Mouse (Mus musculus) limb, embryonic 15.5 days (tissue): Measurements from ENCODE around the gene 1700020D05Rik. TPM values are rescaled to one million over a fixed set of nuclear protein-coding genes. Genes with fewer than 3 reads are reported as not detected.
"Not testable (repeated sequence)": the region's sequence is repeated elsewhere in the genome, so short reads cannot be mapped to it uniquely, and the experiment has no call there.

Experiments used
- ATAC-seq: fragments of 200-750 bp; cut with Nextera tagmentation; 2 replicates; pipeline ENCODE4 v1.8.0; 2017; ENCODE audit warnings: low read depth, moderate TSS enrichment; ENCODE audit not compliant: insufficient number of reproducible peaks, low FRiP score, low TSS enrichment
- H3K27ac ChIP-seq: fragments of 300-500 bp; sonication (generic); 2 replicates; pipeline ENCODE4 v1.5.1; 2015; ENCODE audit warnings: moderate library complexity, mild to moderate bottlenecking, inconsistent platforms
- H3K27me3 ChIP-seq: fragments of 300-500 bp; sonication (generic); 2 replicates; pipeline ENCODE4 v1.6.1; 2015; ENCODE audit warnings: inconsistent platforms
- H3K36me3 ChIP-seq: fragments of 300-500 bp; sonication (generic); 2 replicates; pipeline ENCODE4 v1.6.1; 2015; ENCODE audit warnings: inconsistent platforms
- H3K4me1 ChIP-seq: fragments of 300-500 bp; sonication (generic); 2 replicates; pipeline ENCODE4 v1.6.1; 2015; ENCODE audit warnings: inconsistent platforms
- H3K4me2 ChIP-seq: fragments of 300-500 bp; sonication (generic); 2 replicates; pipeline ENCODE4 v1.6.1; 2015; ENCODE audit warnings: mild to moderate bottlenecking, inconsistent platforms
- H3K4me3 ChIP-seq: fragments of 300-500 bp; sonication (generic); 2 replicates; pipeline ENCODE4 v1.5.1; 2015; ENCODE audit warnings: mild to moderate bottlenecking, inconsistent platforms
- H3K9ac ChIP-seq: fragments of 300-500 bp; sonication (generic); 2 replicates; pipeline ENCODE4 v1.6.1; 2015; ENCODE audit warnings: inconsistent platforms
- H3K9me3 ChIP-seq: fragments of 300-500 bp; sonication (generic); 2 replicates; pipeline ENCODE4 v1.6.1; 2016; ENCODE audit warnings: inconsistent platforms
- WGBS: fragments of 180-500 bp; shearing (Covaris S2); methylation state at CpG from one replicate; pipeline ENCODE4 v1.1.7; 2015; 5-methylcytosine and 5-hydroxymethylcytosine counted together
- polyA plus RNA-seq: library from polyadenylated mRNA; unstranded; fragments of >200 nt; fragmentation: Nextera tagmentation; extraction: Ambion mirVana; gene quantifications from 2 replicates; pipeline ENCODE4 v1.2.1, GENCODE M21; 2015

Gene 1700020D05Rik
- polyA plus RNA-seq, 1 experiment from 2014 or later, result not detected

DNA sequence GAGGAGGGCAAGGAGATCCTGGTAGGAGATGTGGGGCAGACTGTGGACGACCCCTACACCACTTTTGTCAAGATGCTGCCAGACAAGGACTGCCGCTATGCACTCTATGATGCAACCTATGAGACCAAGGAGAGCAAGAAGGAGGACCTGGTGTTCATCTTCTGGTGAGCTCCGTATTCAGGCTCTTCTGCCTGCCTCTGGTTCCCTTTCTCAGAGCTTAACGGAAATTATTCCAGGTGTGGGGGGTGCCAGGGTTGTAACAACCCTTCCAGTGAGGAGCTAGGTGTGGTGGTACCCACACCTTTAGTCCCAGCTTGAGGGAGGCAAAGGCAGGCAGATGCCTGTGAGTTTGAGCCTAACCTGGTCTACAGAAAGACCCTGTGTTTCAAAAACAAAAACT is 10.9 kb downstream of the 1700020D05Rik start:
- peaks cover 48% of the 10 kb centered on the region for H3K36me3 ChIP-seq
- peaks cover 24% of the 10 kb centered on the region for H3K4me1 ChIP-seq

DNA sequence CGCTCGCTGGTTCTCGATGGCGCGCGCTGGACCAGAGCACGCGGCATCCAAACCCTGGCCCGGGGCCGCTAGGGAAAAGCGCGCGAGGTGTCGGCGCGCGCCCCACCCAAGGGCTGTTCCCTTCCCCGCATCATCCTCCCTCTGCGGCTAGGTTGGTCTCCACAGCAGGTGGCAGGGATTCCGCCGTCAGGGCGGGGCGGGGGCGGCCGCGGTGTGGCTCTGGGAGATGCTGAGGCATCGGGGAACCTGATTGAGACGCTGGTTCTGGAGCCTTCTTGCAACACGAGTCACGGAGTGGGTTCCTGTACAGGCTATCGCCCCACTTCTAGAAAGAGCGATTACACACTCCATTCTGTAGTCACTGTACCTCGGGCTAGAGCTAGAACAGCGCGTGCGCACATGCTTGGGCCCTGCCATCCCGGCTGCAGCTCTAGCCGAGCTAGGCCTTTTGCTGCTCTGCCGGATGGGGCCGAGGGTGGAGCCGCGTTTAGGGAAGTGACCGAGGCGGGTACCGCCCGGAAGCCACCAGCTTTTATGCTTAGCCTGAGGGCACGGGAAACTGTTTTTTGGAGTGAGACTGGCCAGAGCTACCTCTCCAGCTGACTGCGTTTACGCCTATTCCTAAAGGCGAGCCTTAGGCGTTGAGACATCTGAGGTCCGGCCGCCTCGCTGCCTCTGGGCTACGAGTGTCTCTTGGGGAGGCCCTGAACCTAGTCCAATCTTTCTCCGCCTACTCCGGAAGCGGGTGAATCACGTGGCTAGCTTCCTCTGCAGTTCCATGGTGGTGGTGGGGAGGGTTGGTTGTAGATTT is 12.5 kb downstream of the 1700020D05Rik start:
- Histone ChIP-seq H3K9me3 (no peaks in the 10 kb centered on the region), H3K4me1 (peaks cover 39% of the 10 kb centered on the region), H3K9ac (peak overlapping the region; percentile 87), H3K27me3 (no peaks in the 10 kb centered on the region), H3K27ac (peak overlapping the region; percentile 99), H3K4me3 (peak overlapping the region; percentile 99), H3K36me3 (peaks cover 35% of the 10 kb centered on the region), H3K4me2 (peak overlapping the region; percentile 63)
- under 1% methylated on average over 59 of the region's 59 CpGs for WGBS
- ATAC-seq, result 0 out of 2 replicates have a peak, but pooled peaks have one; percentile 13

More for the DNA sequence above, 10.9 kb downstream of the 1700020D05Rik start:
- H3K9me3 ChIP-seq, result no peaks in the 10 kb centered on the region
- H3K4me3 ChIP-seq, result no peak overlapping the region
- no peak overlapping the region for H3K4me2 ChIP-seq
- no peaks in the 10 kb centered on the region for H3K27me3 ChIP-seq
- no peak overlapping the region for H3K27ac ChIP-seq
- WGBS, result 82% methylated on average over 4 of the region's 4 CpGs
- H3K9ac ChIP-seq, result no peak overlapping the region
- no peak for ATAC-seq

DNA sequence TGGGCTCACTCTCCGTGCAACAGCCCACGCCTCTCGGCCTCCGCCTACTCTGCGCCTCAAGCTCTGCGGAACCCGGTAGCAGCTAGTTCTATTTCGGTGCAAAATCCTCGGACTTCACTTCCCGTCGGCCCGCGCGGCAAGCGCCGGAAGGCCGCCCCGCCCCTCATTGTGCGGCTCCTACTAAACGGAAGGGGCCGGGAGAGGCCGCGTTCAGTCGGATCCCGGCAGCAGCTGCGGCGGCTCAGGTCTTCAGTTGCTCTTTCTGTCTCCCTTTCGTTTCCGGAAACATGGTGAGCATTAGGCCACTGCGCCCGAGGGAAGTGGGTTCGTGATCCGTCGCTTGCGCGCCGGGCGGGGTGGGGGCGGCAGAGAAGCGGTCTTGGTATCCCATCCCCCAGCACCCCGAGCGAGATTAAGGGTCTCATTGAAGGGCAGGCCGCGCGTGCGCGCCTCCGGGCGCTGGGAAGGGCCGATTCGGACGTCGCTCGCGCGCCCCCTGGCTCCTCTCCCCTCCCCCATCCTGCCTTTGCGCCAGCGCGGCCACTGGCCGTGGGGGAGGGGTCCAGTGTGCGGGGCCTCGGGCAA is 13.2 kb downstream of the 1700020D05Rik start, which contains the start of gene Cfl1:
Gene Cfl1, plus strand, starts transcription at position 143 of the 585 bp plus-strand sequence.
- H3K9ac ChIP-seq, result peak within 1 kb of the TSS; percentile 87
- peak within 1 kb of the TSS; percentile 99 for H3K4me3 ChIP-seq
- H3K27me3 ChIP-seq, result no peaks in the 10 kb centered on the region
- H3K27ac ChIP-seq, result peak within 1 kb of the TSS; percentile 99
- no peaks in the 10 kb centered on the region for H3K9me3 ChIP-seq
- under 1% methylated on average over 62 of the region's 62 CpGs for WGBS
- peak within 1 kb of the TSS; percentile 70 for H3K4me2 ChIP-seq
- peak; percentile 75 for ATAC-seq
- H3K36me3 ChIP-seq, result peaks cover 35% of the 10 kb centered on the region
- H3K4me1 ChIP-seq, result peaks cover 44% of the 10 kb centered on the region

DNA sequence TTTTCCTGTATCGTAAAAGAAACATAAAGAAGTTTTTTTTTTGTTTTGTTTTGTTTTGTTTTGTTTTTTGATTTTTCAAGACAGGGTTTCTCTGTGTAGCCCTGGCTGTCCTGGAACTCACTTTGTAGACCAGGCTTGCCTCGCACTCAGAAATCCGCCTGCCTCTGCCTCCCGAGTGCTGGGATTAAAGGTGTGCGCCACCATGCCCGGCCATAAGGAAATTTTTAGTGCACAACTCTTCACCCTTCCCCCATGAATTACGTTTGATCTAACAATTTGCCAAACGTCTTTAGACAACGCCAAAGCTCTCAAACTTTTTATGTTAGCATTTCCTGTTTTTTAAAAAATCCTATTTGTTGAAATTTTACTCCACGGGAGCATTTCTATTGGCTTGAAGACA is 13.9 kb downstream of the 1700020D05Rik start:
- Histone ChIP-seq H3K36me3 (peaks cover 38% of the 10 kb centered on the region), H3K4me3 (peak overlapping the region; percentile 99), H3K27ac (peak overlapping the region; percentile 99), H3K4me1 (peaks cover 44% of the 10 kb centered on the region), H3K4me2 (peak overlapping the region; percentile 70)
- not testable (repeated sequence) for H3K27me3 ChIP-seq, ATAC-seq, H3K9ac ChIP-seq, H3K9me3 ChIP-seq
- 38% methylated on average over 10 of the region's 10 CpGs for WGBS

DNA sequence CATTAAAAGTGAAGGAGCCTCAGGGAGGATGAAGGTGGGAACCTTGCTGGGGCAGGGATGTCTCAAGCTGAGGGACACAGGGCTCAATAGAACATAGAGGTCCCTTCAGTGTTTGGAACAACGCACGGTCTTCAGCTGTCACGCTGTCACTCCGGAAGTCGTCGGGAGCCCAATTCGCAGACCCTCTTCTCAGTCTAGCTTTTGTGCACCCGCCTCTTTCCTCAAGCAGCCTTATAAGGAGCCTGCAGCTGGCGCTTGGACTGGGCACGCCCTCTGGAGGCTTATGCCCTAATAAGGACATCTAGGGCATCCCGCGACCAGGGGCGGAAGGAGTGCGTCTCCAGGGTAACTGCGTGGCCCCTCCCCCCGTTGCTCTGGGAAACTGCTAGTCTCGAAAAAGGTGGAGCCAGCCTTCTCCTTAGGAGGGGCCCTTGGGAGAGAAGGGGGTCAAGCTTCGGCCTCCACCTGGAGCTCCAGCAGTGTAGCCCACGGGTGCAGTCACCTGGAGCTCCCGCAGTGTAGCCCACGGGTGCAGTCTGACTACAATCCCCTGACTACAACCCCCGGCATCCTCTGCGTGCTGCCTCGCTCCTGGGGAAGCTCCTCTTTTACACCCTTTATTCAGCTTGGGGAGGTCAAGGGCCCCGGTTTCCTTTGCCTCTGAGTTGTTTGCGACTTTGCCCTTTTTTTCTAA is 14.6 kb downstream of the 1700020D05Rik start:
- peak; percentile 84 for ATAC-seq
- Histone ChIP-seq H3K4me3 (peak overlapping the region; percentile 50), H3K4me1 (peaks cover 44% of the 10 kb centered on the region), H3K27ac (peak overlapping the region; percentile 97), H3K36me3 (peaks cover 38% of the 10 kb centered on the region), H3K9me3 (no peaks in the 10 kb centered on the region), H3K27me3 (no peaks in the 10 kb centered on the region), H3K4me2 (peak overlapping the region; percentile 70), H3K9ac (peak overlapping the region; percentile 21; the same call in 1 of the 2 replicates)
- WGBS, result under 1% methylated on average over 26 of the region's 26 CpGs

DNA sequence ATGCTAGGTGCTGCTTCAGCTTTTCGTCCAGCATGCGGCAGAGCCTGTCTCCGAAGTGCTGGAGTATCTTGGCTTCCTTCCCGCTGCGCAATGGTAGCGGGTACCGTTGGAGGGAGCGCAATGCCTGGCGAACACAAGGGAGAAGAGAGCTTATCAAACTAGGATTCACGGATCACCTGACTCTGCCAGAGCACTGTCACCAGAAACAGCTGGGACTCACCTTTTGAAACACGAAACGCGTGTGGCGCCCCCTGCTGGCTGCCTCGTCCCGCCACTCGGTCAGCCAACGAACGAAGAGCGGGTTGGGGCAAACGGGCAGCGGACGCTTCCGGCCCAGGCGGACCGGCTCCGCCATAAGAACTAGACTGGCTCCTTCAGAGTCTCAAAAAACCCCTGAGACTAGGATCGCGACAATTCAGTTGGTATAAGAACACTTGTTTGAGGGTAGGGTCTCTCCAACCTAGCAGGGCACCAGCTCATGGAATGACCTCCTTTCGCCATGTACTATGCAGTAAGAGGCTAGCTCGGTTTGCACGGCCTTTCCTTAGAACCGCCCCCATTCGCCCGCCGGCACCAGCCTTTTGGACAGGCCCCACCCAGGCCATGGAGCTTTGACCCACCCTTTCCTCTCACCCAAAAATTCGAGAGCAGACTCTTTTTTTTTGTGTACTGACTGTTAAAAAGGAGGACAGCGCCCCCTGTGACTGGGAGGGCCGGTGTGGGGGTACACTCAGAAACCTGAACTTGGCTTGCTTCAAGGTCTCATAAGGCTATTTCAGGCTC is 15.6 kb downstream of the 1700020D05Rik start, which contains the start of gene Mus81:
Gene Mus81, minus strand, starts transcription at position 635 of the 783 bp plus-strand sequence.
- Histone ChIP-seq H3K27me3 (no peaks in the 10 kb centered on the region), H3K4me1 (peaks cover 44% of the 10 kb centered on the region), H3K27ac (peak within 1 kb of the TSS; percentile 97), H3K36me3 (peaks cover 39% of the 10 kb centered on the region), H3K9me3 (no peaks in the 10 kb centered on the region), H3K4me3 (peak within 1 kb of the TSS; percentile 50), H3K9ac (peak within 1 kb of the TSS; percentile 41), H3K4me2 (peak within 1 kb of the TSS; percentile 70)
- WGBS, result 0% methylated on average over 39 of the region's 39 CpGs
- peak; percentile 78 for ATAC-seq

DNA sequence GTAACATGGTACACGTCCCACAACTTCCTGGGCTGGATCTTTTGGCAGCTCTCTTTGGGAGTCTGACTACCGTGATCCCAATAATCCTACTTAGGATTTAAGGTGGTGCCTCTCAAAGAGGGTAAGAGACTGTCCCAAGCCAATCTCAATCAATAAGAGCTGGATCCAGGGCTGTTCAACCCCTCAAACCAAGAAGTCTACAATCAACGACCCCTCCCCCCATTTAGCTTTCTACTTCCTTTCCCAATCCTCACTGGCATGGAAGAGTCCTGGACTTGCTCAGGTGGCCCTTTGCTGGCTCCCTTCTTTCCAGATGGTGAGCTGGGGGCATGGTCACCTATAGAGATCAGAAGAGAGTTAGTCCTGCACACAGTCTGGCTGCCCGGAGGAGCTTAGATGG is 16.8 kb downstream of the 1700020D05Rik start:
- 78% methylated on average over 4 of the region's 4 CpGs for WGBS
- Histone ChIP-seq H3K27ac (peak overlapping the region; percentile 97; the same call in 1 of the 2 replicates), H3K4me2 (peak overlapping the region; percentile 70; the same call in 1 of the 2 replicates), H3K9ac (peak overlapping the region; percentile 17; the same call in 1 of the 2 replicates), H3K36me3 (peaks cover 46% of the 10 kb centered on the region), H3K27me3 (no peaks in the 10 kb centered on the region), H3K4me3 (peak overlapping the region; percentile 50; the same call in 1 of the 2 replicates), H3K9me3 (no peaks in the 10 kb centered on the region), H3K4me1 (peaks cover 38% of the 10 kb centered on the region)
- ATAC-seq, result no peak

DNA sequence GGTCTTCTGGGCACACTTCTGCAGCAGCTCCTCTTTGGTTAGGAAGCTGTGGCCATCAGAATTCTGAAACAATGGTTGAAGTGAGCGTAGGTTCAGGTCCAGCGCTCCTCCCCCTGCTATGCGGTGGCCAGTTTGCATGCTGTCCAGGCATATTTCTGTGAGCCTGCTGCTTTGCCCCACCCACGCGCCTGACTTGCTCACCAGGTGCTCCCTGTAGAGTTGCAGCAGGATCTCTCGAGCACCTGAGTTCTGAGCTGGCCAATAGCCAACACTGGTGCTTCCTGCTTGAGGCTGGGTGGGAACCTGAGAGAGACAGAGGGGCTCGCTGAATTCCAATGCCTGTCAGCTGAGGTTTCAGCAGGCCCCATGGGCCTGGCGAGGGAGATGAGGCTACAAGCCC is 17.3 kb downstream of the 1700020D05Rik start:
- Histone ChIP-seq H3K9ac (no peak overlapping the region), H3K36me3 (peaks cover 51% of the 10 kb centered on the region), H3K4me3 (no peak overlapping the region), H3K9me3 (no peaks in the 10 kb centered on the region), H3K4me2 (no peak overlapping the region), H3K4me1 (peaks cover 34% of the 10 kb centered on the region), H3K27ac (no peak overlapping the region), H3K27me3 (no peaks in the 10 kb centered on the region)
- WGBS, result 73% methylated on average over 8 of the region's 8 CpGs
- no peak for ATAC-seq

DNA sequence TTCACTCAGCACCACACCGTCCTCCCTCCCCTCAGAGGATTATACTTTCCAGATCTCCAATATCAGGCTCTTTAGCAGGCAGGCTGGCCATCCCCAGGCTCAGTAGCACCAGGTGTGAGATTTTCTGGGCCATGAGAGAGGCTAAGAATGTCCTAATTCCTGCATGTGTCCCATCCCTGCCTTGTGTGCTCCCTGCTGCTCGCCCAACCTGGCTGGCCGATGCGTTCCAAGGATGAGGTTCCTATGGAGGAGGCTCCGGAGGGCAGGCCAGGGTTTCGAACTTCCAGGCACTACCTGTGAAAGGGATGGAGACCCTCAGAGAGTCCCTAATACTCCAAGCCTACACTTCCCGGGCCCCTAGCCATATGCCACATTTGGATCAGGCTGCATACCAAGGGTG is 17.8 kb downstream of the 1700020D05Rik start:
- no peaks in the 10 kb centered on the region for H3K27me3 ChIP-seq

DNA sequence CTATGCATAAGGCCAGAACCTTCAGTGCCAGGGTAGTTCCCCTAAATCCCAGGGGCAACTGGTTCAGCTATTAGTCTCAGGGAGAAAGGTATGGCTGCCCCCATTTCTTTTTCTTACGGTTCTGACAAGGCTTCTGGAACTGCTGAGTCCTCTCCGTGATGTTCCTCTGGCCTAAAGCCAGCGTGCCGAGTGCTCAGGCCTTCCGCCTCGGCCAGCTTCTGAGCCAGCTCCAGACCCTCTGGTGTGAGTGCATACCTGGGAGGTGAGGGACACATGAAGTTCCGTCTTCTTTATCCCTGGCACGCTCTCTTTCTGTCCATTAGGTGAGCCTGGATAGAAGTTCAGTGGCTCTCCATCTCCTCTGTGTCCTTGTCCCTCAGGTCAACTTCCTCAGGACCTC is 18.2 kb downstream of the 1700020D05Rik start:
- no peak for ATAC-seq
- Histone ChIP-seq H3K4me1 (peaks cover 34% of the 10 kb centered on the region), H3K27me3 (no peaks in the 10 kb centered on the region), H3K27ac (peak overlapping the region; percentile 33; the same call in 1 of the 2 replicates), H3K36me3 (peaks cover 60% of the 10 kb centered on the region), H3K4me2 (no peak overlapping the region), H3K9ac (no peak overlapping the region), H3K4me3 (no peak overlapping the region), H3K9me3 (no peaks in the 10 kb centered on the region)
- 91% methylated on average over 8 of the region's 8 CpGs for WGBS

More for the DNA sequence above, 17.8 kb downstream of the 1700020D05Rik start:
- no peak overlapping the region for H3K4me2 ChIP-seq
- H3K4me1 ChIP-seq, result peaks cover 34% of the 10 kb centered on the region
- 90% methylated on average over 7 of the region's 7 CpGs for WGBS
- no peak overlapping the region for H3K4me3 ChIP-seq
- H3K9ac ChIP-seq, result no peak overlapping the region
- H3K36me3 ChIP-seq, result peaks cover 56% of the 10 kb centered on the region
- ATAC-seq, result no peak
- no peaks in the 10 kb centered on the region for H3K9me3 ChIP-seq
- H3K27ac ChIP-seq, result no peak overlapping the region; the same call in 1 of the 2 replicates

DNA sequence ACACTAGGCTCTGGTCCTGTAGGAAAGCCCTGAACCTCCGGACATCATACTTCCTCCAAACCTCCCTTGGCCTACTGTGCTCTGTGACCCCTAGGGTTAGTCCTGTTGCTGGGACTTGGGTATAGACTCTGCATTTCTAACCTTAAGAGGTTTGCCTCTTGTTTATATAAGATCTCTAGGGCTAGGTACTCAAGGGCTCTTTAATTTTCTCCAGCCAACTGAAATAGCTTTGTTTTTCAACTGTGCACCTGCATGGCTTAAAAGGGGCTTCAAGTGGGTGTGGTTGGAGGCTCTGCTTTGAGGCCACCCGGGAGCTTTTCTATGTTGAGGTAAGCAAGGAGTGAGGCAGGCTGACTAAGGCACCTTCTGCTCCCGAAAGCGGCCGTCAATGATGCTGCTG is 19.1 kb downstream of the 1700020D05Rik start:
- Histone ChIP-seq H3K4me1 (peaks cover 28% of the 10 kb centered on the region), H3K27me3 (no peaks in the 10 kb centered on the region), H3K36me3 (peaks cover 69% of the 10 kb centered on the region), H3K27ac (no peak overlapping the region; the same call in 1 of the 2 replicates), H3K4me2 (no peak overlapping the region), H3K9ac (no peak overlapping the region), H3K4me3 (no peak overlapping the region), H3K9me3 (no peaks in the 10 kb centered on the region)
- 82% methylated on average over 5 of the region's 5 CpGs for WGBS
- no peak for ATAC-seq
